Mouse (Mus musculus) Patski (cell line): ENCODE results near the gene Ctr9. TPM values are rescaled to one million over a fixed set of nuclear protein-coding genes. Genes with fewer than 3 reads are reported as not detected.
A peak's percentile ranks its signal among the peaks of the same experiment; 100 is the strongest.

Source experiments
- ATAC-seq: fragments of 100-300 bp; one replicate; pipeline ENCODE4 v1.8.0; 2021
- CTCF ChIA-PET: fragments of 350-600 bp; sonication (Branson Sonifier 250); formaldehyde crosslinking; loops from one replicate; lab custom pipeline; 2022; ENCODE audit warnings: inconsistent platforms; lab: Charles Lee
- POLR2A ChIA-PET: fragments of 350-600 bp; sonication (Branson Sonifier 250); formaldehyde crosslinking; loops from one replicate; lab custom pipeline; 2022; ENCODE audit warnings: antibody characterized with exemption, inconsistent platforms; lab: Charles Lee
- DNase-seq: peaks from one replicate; pipeline ENCODE4 v3.0.0-alpha.2; 2011; ENCODE audit warnings: low read depth, low spot score
- H3K27me3 ChIP-seq: fragments of 371-371 bp; one replicate; pipeline ENCODE4 v1.5.1; 2021
- CTCF ChIP-seq: fragments of 100-300 bp; IDR thresholded peaks from one replicate; pipeline ENCODE4 v1.5.1; 2021
- in situ Hi-C: fragments of 300-500 bp; cut with MboI; formaldehyde crosslinking; loops from 3 replicates; pipeline ENCODE4 v1.11.1; 2018; ENCODE audit warnings: low pct_unique_long_range_greater_than_20kb, mixed read lengths
- polyA plus RNA-seq: library from polyadenylated mRNA; unstranded; gene quantifications from one replicate; pipeline ENCODE4 v1.2.3, GENCODE M21; 2021

The Ctr9 gene
- polyA plus RNA-seq, 1 experiment from 2014 or later: 44.1 TPM

DNA sequence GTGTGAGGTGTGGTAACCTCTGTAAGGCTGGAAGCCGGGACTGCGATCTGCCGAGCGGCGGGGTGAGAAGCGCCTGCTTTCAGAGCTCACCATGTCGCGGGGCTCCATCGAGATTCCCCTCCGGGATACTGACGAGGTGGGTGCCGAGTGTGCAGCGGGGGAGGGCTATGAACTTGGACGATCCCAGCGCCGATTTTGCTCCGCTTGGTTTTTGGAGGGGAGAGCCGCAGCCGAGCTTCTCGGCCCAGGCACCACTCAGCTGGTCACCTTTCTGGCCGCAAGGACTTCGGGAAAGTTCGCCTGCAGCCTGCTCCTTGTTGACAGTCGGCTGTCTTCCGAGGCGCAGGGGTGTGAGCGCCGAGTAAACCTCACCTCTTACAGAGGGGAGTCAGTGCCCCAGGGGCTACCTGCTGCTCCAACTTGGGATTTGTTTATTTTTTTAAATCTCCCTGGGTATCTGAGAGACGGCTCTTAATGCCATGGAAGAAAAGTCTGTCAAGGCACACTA is 349 bp downstream of the Ctr9 start:
- in situ Hi-C loops: no loop called here
- ChIA-PET POLR2A (interaction anchor here (1.0 kb wide), 1 partner anchor 94 kb away, joined by 3 read pairs; no protein-coding TSS in a partner anchor), CTCF (interaction anchor here (0.9 to 1.7 kb wide), 3 partner anchors 20 to 522 kb away, joined by 3 to 6 read pairs (median 3); no protein-coding TSS in a partner anchor)
- H3K27me3 ChIP-seq: no peaks in the 10 kb centered on the region
- no peak for DNase-seq
- ATAC-seq: no peak
- no peak for TF ChIP-seq CTCF

GRCm38 (mm10) chr7:111048920-111049319 is 20.2 kb downstream of the Ctr9 start:
- in situ Hi-C loops: no loop called here
- ChIA-PET POLR2A (interaction anchor here (0.7 kb wide), 1 partner anchor 47 kb away, joined by 3 read pairs; no protein-coding TSS in a partner anchor), CTCF (interaction anchor here (0.8 to 2.2 kb wide), 13 partner anchors 10 to 920 kb away, joined by 3 to 11 read pairs (median 5); partner anchors contain the start of gene Ctr9)
- H3K27me3 ChIP-seq: no peaks in the 10 kb centered on the region
- no peak for DNase-seq
- TF ChIP-seq CTCF: no peak
- no peak for ATAC-seq

DNA sequence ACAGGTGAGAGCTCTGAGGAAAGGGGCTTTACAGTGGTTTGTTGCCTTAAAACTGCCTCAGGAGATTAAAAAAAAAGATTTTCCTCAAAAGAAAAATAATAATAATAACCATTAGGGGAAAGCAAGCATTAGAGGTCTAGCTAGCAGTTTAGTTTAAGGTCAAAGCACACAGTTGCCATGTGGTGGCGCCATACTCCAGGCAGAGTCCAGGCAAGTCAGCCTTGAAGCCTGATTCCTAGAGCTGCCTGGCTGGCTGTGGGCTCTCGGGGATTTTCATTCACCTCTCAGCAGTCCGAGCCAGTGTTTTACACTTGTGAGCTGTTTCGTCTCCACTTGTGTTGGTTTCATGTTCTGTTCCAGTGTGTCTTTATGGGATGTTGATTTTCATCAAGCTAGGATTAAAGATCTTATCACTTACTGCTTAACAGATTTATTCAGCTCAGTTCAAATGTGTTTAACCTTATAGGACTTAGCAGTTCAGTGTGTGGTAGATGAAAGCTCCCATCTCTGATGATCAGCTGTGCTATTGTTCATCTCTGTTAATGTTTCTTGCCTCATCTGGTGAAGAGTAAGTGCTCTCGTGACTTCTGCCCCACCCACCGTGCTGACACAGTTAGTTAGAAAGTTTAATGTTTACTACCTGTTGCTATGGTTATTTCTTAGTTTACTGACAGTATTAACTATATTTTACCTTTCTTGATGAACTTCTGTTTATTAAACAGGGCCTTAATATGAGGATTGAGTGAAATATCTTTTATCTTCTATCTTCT is 21.1 kb downstream of the Ctr9 start:
- no peaks in the 10 kb centered on the region for H3K27me3 ChIP-seq
- POLR2A ChIA-PET: interaction anchor here (0.7 kb wide), 1 partner anchor 46 kb away, joined by 3 read pairs; no protein-coding TSS in a partner anchor
- in situ Hi-C loops: loop anchor here (5.0 kb wide), 1 partner anchor 187 kb away; no protein-coding TSS in a partner anchor
- CTCF ChIA-PET: interaction anchor here (0.7 to 2.2 kb wide), 13 partner anchors 11 to 919 kb away, joined by 3 to 11 read pairs (median 3); partner anchors contain the start of gene Ctr9
- ATAC-seq: no peak
- peak; percentile 80 for TF ChIP-seq CTCF
- DNase-seq: no peak

- in situ Hi-C loops: no loop called here
- DNase-seq: no peak
- no peaks in the 10 kb centered on the region for H3K27me3 ChIP-seq
- POLR2A ChIA-PET: no interaction called here
- CTCF ChIA-PET: no interaction called here
- no peak for ATAC-seq
- TF ChIP-seq CTCF: no peak
Measured at GRCm38 (mm10) chr7:111055221-111055620, 26.5 kb downstream of the Ctr9 start.

DNA sequence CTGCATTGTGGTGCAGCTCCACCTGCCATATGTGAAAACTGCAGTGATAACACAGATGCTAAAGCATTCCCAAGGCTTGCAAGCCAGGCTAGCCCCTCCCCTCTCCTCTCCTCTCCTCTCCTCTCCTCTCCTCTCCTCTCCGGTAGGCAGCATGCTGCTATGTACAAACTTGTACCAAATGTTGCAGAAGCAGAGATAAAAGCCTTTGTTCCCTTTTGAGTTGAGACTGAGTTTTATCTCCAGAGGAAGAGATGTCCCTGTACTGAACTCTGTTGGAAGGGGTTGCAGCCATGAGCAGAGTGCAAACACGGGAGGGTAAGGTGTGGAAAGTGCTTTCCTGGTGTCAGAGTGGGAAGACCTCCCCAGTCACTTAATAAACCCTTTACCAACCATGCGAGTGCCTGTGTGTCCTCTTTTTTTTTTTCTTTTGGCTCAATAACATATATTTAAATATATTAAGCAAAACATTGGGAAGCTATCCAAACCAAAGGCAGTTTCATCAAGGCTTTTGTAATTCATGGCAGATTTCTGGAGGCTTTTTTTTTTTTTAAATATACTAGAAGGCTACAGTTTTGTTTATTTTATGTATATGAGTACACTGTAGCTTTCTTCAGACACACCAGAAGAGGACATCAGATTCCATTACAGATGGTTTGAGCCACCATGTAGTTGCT is 27.4 kb downstream of the Ctr9 start:
- CTCF ChIA-PET: no interaction called here
- ATAC-seq (no peak), DNase-seq (no peak)
- POLR2A ChIA-PET: interaction anchor here (0.6 kb wide), 3 partner anchors 13 to 79 kb away, joined by 3 to 4 read pairs (median 4); no protein-coding TSS in a partner anchor
- TF ChIP-seq CTCF: no peak
- no peaks in the 10 kb centered on the region for H3K27me3 ChIP-seq
- in situ Hi-C loops: no loop called here

- no peak for TF ChIP-seq CTCF
- no peak for ATAC-seq
- H3K27me3 ChIP-seq: no peaks in the 10 kb centered on the region
- in situ Hi-C loops: no loop called here
- DNase-seq: no peak
- ChIA-PET POLR2A (interaction anchor here (1.1 kb wide), 1 partner anchor 23 kb away, joined by 4 read pairs; the partner anchor contains the start of gene Eif4g2), CTCF (no interaction called here)
Measured at GRCm38 (mm10) chr7:111059527-111059926, 30.8 kb downstream of the Ctr9 start.

- TF ChIP-seq CTCF: no peak
- CTCF ChIA-PET: no interaction called here
- no peaks in the 10 kb centered on the region for H3K27me3 ChIP-seq
- in situ Hi-C loops: no loop called here
- ATAC-seq (no peak), DNase-seq (no peak)
- POLR2A ChIA-PET: interaction anchor here (0.6 kb wide), 1 partner anchor 34 kb away, joined by 5 read pairs; no protein-coding TSS in a partner anchor
Measured at GRCm38 (mm10) chr7:111062971-111063370, 34.2 kb downstream of the Ctr9 start.

- no peak for ATAC-seq
- no peaks in the 10 kb centered on the region for H3K27me3 ChIP-seq
- POLR2A ChIA-PET: no interaction called here
- in situ Hi-C loops: no loop called here
- DNase-seq: no peak
- no peak for TF ChIP-seq CTCF
- CTCF ChIA-PET: no interaction called here
Measured at GRCm38 (mm10) chr7:111068181-111068580, 39.4 kb downstream of the Ctr9 start.

DNA sequence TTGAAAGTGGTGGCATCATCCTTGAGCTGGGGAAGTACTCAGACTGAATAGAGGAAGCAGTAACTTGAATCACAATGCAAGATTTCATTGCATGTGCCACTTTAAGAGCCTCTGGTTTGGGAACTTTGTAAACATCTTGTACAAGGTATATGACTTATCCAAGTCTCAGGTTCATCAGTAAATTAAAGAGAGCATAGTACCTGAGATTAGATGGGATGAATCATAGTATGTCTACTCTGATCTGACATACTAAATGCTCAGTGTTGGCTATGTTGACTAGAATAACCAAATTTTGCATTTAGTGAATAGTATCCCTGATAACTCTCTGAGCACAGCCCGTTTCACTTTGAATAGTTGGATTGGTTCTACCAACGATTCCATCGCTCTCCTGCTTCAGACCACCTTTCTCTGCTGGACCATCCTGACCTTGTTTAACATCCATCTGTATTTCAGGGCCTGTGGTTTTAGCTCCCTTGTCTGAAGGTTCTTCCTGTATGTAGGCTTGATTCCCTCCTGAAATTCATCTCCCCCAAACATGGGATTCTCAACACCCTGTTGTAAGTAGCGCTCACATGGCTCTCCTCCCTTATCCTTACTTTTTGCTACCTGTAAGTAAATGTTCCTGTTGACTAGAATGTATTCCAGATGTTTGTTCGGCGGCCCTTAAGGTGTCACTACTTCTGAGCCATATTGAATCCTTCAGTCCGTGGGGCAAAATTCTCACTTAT is 40.9 kb downstream of the Ctr9 start:
- ATAC-seq (no peak), DNase-seq (no peak)
- ChIA-PET CTCF (no interaction called here), POLR2A (interaction anchor here (0.7 to 1.5 kb wide), 4 partner anchors 12 to 1209 kb away, joined by 3 to 5 read pairs (median 4); no protein-coding TSS in a partner anchor)
- no peaks in the 10 kb centered on the region for H3K27me3 ChIP-seq
- no peak for TF ChIP-seq CTCF
- in situ Hi-C loops: no loop called here

GRCm38 (mm10) chr7:111070167-111070496 is 41.4 kb downstream of the Ctr9 start:
- CTCF ChIA-PET: no interaction called here
- POLR2A ChIA-PET: interaction anchor here (1.5 kb wide), 1 partner anchor 11 kb away, joined by 5 read pairs; no protein-coding TSS in a partner anchor
- DNase-seq: no peak
- H3K27me3 ChIP-seq: no peaks in the 10 kb centered on the region
- in situ Hi-C loops: no loop called here
- no peak for TF ChIP-seq CTCF
- ATAC-seq: no peak
